Mouse (Mus musculus) CH12F3 (cell line): ENCODE data around the gene Fam196b.

Source experiments
- in situ Hi-C: fragments of 300-500 bp; cut with MboI; formaldehyde crosslinking; loops from 2 replicates; pipeline ENCODE4 v1.14.3; 2020; ENCODE audit warnings: low sequenced_read_pairs

Fam196b gene

GRCm38 (mm10) chr11:34323664-34324063 lies 9.0 kb downstream of the Fam196b start:
- in situ Hi-C loops: no loop called here

GRCm38 (mm10) chr11:34332344-34333031 lies 17.9 kb downstream of the Fam196b start:
- in situ Hi-C loops: no loop called here

GRCm38 (mm10) chr11:34337907-34338306 lies 23.3 kb downstream of the Fam196b start:
- in situ Hi-C loops: no loop called here

- in situ Hi-C loops: no loop called here
Observed at GRCm38 (mm10) chr11:34339693-34340092, 25.1 kb downstream of the Fam196b start.

GRCm38 (mm10) chr11:34343742-34344307 lies 29.2 kb downstream of the Fam196b start:
- in situ Hi-C loops: no loop called here

- in situ Hi-C loops: no loop called here
Observed at GRCm38 (mm10) chr11:34344310-34344709, 29.7 kb downstream of the Fam196b start.

GRCm38 (mm10) chr11:34348287-34348918 lies 33.8 kb downstream of the Fam196b start:
- in situ Hi-C loops: no loop called here

- in situ Hi-C loops: no loop called here
Observed at GRCm38 (mm10) chr11:34349453-34350056, 34.9 kb downstream of the Fam196b start.

- in situ Hi-C loops: no loop called here
Observed at GRCm38 (mm10) chr11:34355406-34355805, 40.8 kb downstream of the Fam196b start.

- in situ Hi-C loops: no loop called here
Observed at GRCm38 (mm10) chr11:34356109-34356508, 41.5 kb downstream of the Fam196b start.

- in situ Hi-C loops: no loop called here
Observed at GRCm38 (mm10) chr11:34372224-34372623, 57.6 kb downstream of the Fam196b start.

GRCm38 (mm10) chr11:34375557-34375956 lies 60.9 kb downstream of the Fam196b start:
- in situ Hi-C loops: no loop called here

GRCm38 (mm10) chr11:34377649-34378048 lies 63.0 kb downstream of the Fam196b start:
- in situ Hi-C loops: no loop called here

GRCm38 (mm10) chr11:34383501-34383900 lies 68.9 kb downstream of the Fam196b start:
- in situ Hi-C loops: no loop called here

- in situ Hi-C loops: no loop called here
Observed at GRCm38 (mm10) chr11:34384178-34384577, 69.6 kb downstream of the Fam196b start.

- in situ Hi-C loops: no loop called here
Observed at GRCm38 (mm10) chr11:34385001-34385688, 70.5 kb downstream of the Fam196b start.

- in situ Hi-C loops: no loop called here
Observed at GRCm38 (mm10) chr11:34389261-34390116, 74.9 kb downstream of the Fam196b start.

- in situ Hi-C loops: no loop called here
Observed at GRCm38 (mm10) chr11:34392105-34392504, 77.5 kb downstream of the Fam196b start.

GRCm38 (mm10) chr11:34395802-34396201 lies 81.2 kb downstream of the Fam196b start:
- in situ Hi-C loops: no loop called here

GRCm38 (mm10) chr11:34397661-34398060 lies 83.0 kb downstream of the Fam196b start:
- in situ Hi-C loops: no loop called here
